Mouse (Mus musculus) MEL (cell line): ENCODE data around the gene Pfdn6. TPM values are rescaled to one million over a fixed set of nuclear protein-coding genes. Genes with fewer than 3 reads are reported as not detected.
"Not testable (repeated sequence)": the region's sequence is repeated elsewhere in the genome, so short reads cannot be mapped to it uniquely, and the experiment has no call there.

Experiments
- DNase-seq: peaks from one replicate; pipeline ENCODE4 v3.0.0; 2011; ENCODE audit warnings: low read depth, low spot score
- H3K27ac ChIP-seq: 2 replicates; pipeline ENCODE4 v1.5.1; 2012; ENCODE audit warnings: low read depth, mild to moderate bottlenecking, control low read depth, low read length, moderate library complexity; ENCODE audit not compliant: control insufficient read depth
- H3K27me3 ChIP-seq, 2 experiments: fragments of 150-350 bp in 1 of 2; sonication (generic) in 1 of 2; 2 replicates each; pipeline ENCODE4 v1.6.1; 2012; ENCODE audit warnings: low read length in 2 of 2, mild to moderate bottlenecking in 2 of 2, improper control_type of control experiment in 1 of 2, moderate library complexity in 1 of 2; ENCODE audit not compliant: insufficient read depth in 2 of 2, control insufficient read depth in 1 of 2
- H3K36me3 ChIP-seq, 2 experiments: 2 replicates each; pipeline ENCODE4 v1.6.1; 2012 to 2014; ENCODE audit warnings: low read length in 2 of 2, improper control_type of control experiment in 1 of 2, inconsistent platforms in 1 of 2, mild to moderate bottlenecking in 1 of 2; ENCODE audit not compliant: insufficient read depth in 2 of 2, control insufficient read depth in 1 of 2
- H3K4me1 ChIP-seq, 2 experiments: fragments of 150-350 bp in 1 of 2; sonication (generic) in 1 of 2; 2 replicates each; pipeline ENCODE4 v1.6.1; 2012; ENCODE audit warnings: low read length in 2 of 2, improper control_type of control experiment in 1 of 2, mild to moderate bottlenecking in 1 of 2; ENCODE audit not compliant: insufficient read depth in 2 of 2, control insufficient read depth in 1 of 2
- H3K4me3 ChIP-seq, 2 experiments: fragments of 150-350 bp in 1 of 2; sonication (generic) in 1 of 2; 2 replicates each; pipeline ENCODE4 v1.5.1; 2012; ENCODE audit warnings: low read depth in 2 of 2, low read length in 2 of 2, mild to moderate bottlenecking in 2 of 2, moderate library complexity in 2 of 2, control low read depth in 1 of 2, improper control_type of control experiment in 1 of 2; ENCODE audit not compliant: control insufficient read depth in 1 of 2, insufficient read depth in 1 of 2
- H3K79me2 ChIP-seq: 2 replicates; pipeline ENCODE4 v1.6.1; 2012; ENCODE audit warnings: mild to moderate bottlenecking, low read length, moderate library complexity; ENCODE audit not compliant: control insufficient read depth, poor library complexity, insufficient read depth
- H3K9ac ChIP-seq: 2 replicates; pipeline ENCODE4 v1.6.1; 2012; ENCODE audit warnings: low read depth, mild to moderate bottlenecking, control low read depth, low read length, moderate library complexity; ENCODE audit not compliant: control insufficient read depth, poor library complexity, severe bottlenecking
- H3K9me3 ChIP-seq: fragments of 150-350 bp; sonication (generic); replicated peaks from 2 replicates; pipeline ENCODE4 v1.6.1; 2012; ENCODE audit warnings: mild to moderate bottlenecking, low read length, improper control_type of control experiment, moderate library complexity; ENCODE audit not compliant: insufficient read depth
- BHLHE40 ChIP-seq: IDR thresholded peaks from 2 replicates; pipeline ENCODE4 v1.6.1; 2012; ENCODE audit warnings: low read depth, mild to moderate bottlenecking, inconsistent platforms, low read length, improper control_type of control experiment, borderline replicate concordance
- CHD1 ChIP-seq: IDR thresholded peaks from 2 replicates; pipeline ENCODE4 v1.6.1; 2012; ENCODE audit warnings: low read depth, mild to moderate bottlenecking, inconsistent platforms, low read length, improper control_type of control experiment
- CHD2 ChIP-seq: IDR thresholded peaks from 2 replicates; pipeline ENCODE4 v1.6.1; 2011; ENCODE audit warnings: low read length, improper control_type of control experiment
- CTCF ChIP-seq, 3 experiments: IDR thresholded peaks in 2 of 3; conservative IDR thresholded peaks in 1 of 3; 2 replicates each; pipeline ENCODE4 v1.5.1; 2011 to 2012; ENCODE audit warnings: low read length in 3 of 3, low read depth in 2 of 3, mild to moderate bottlenecking in 2 of 3, improper control_type of control experiment in 1 of 3, inconsistent platforms in 1 of 3, mixed read lengths in 1 of 3, moderate library complexity in 1 of 3; ENCODE audit not compliant: control insufficient read depth in 1 of 3, insufficient read depth in 1 of 3, poor library complexity in 1 of 3, severe bottlenecking in 1 of 3
- E2F4 ChIP-seq: IDR thresholded peaks from 2 replicates; pipeline ENCODE4 v1.6.1; 2011; ENCODE audit warnings: low read depth, low read length, improper control_type of control experiment, borderline replicate concordance
- ETS1 ChIP-seq: IDR thresholded peaks from 2 replicates; pipeline ENCODE4 v1.6.1; 2012; ENCODE audit warnings: low read depth, mild to moderate bottlenecking, inconsistent platforms, low read length, improper control_type of control experiment, moderate library complexity
- GABPA ChIP-seq: IDR thresholded peaks from 2 replicates; pipeline ENCODE4 v1.6.1; 2012; ENCODE audit warnings: low read depth, mild to moderate bottlenecking, inconsistent platforms, low read length, improper control_type of control experiment, moderate library complexity
- GATA1 ChIP-seq: IDR thresholded peaks from 2 replicates; pipeline ENCODE4 v1.6.1; 2011; ENCODE audit warnings: low read depth, low read length, improper control_type of control experiment
- HCFC1 ChIP-seq: IDR thresholded peaks from 2 replicates; pipeline ENCODE4 v1.6.1; 2012; ENCODE audit warnings: low read depth, mild to moderate bottlenecking, inconsistent platforms, low read length, improper control_type of control experiment, moderate library complexity
- KAT2A ChIP-seq: conservative IDR thresholded peaks from 2 replicates; pipeline ENCODE4 v1.6.1; 2012; ENCODE audit warnings: low read depth, low read length, improper control_type of control experiment, inconsistent platforms
- MAFK ChIP-seq: IDR thresholded peaks from 2 replicates; pipeline ENCODE4 v1.6.1; 2011; ENCODE audit warnings: low read depth, mild to moderate bottlenecking, low read length, improper control_type of control experiment, borderline replicate concordance
- MAX ChIP-seq: IDR thresholded peaks from 2 replicates; pipeline ENCODE4 v1.6.1; 2011; ENCODE audit warnings: low read length, improper control_type of control experiment
- MAZ ChIP-seq: IDR thresholded peaks from 2 replicates; pipeline ENCODE4 v1.6.1; 2012; ENCODE audit warnings: low read depth, mild to moderate bottlenecking, inconsistent platforms, low read length, improper control_type of control experiment
- MEF2A ChIP-seq: IDR thresholded peaks from 2 replicates; pipeline ENCODE4 v1.6.1; 2014; ENCODE audit warnings: low read depth, mild to moderate bottlenecking, inconsistent platforms, low read length, improper control_type of control experiment; ENCODE audit not compliant: poor library complexity, insufficient replicate concordance, severe bottlenecking; ENCODE audit errors: extremely low read depth
- MXI1 ChIP-seq: IDR thresholded peaks from 2 replicates; pipeline ENCODE4 v1.6.1; 2011; ENCODE audit warnings: mild to moderate bottlenecking, low read depth, low read length, improper control_type of control experiment
- MYB ChIP-seq: IDR thresholded peaks from 2 replicates; pipeline ENCODE4 v1.6.1; 2011; ENCODE audit warnings: mild to moderate bottlenecking, low read depth, low read length, improper control_type of control experiment
- NELFE ChIP-seq: IDR thresholded peaks from 2 replicates; pipeline ENCODE4 v1.6.1; 2011; ENCODE audit warnings: low read depth, low read length, improper control_type of control experiment
- POLR2A ChIP-seq, 2 experiments: IDR thresholded peaks; 2 replicates each; pipeline ENCODE4 v1.6.1; 2011 to 2012; ENCODE audit warnings: low read length in 2 of 2, mild to moderate bottlenecking in 2 of 2, control low read depth in 1 of 2, improper control_type of control experiment in 1 of 2, low read depth in 1 of 2, moderate library complexity in 1 of 2; ENCODE audit not compliant: control insufficient read depth in 1 of 2, insufficient read depth in 1 of 2, poor library complexity in 1 of 2
- POLR2AphosphoS2 ChIP-seq: IDR thresholded peaks from 2 replicates; pipeline ENCODE4 v1.6.1; 2011; ENCODE audit warnings: low read length, improper control_type of control experiment
- POLR2AphosphoS5 ChIP-seq: IDR thresholded peaks from 2 replicates; pipeline ENCODE4 v1.6.1; 2012; ENCODE audit warnings: low read depth, borderline replicate concordance, mild to moderate bottlenecking, inconsistent platforms, low read length, moderate library complexity, mixed read lengths
- RAD21 ChIP-seq: IDR thresholded peaks from 2 replicates; pipeline ENCODE4 v1.6.1; 2011; ENCODE audit warnings: mild to moderate bottlenecking, low read depth, low read length, improper control_type of control experiment
- RCOR1 ChIP-seq: IDR thresholded peaks from 2 replicates; pipeline ENCODE4 v1.6.1; 2012; ENCODE audit warnings: low read depth, mild to moderate bottlenecking, inconsistent platforms, low read length, improper control_type of control experiment
- SIN3A ChIP-seq: IDR thresholded peaks from 2 replicates; pipeline ENCODE4 v1.6.1; 2012; ENCODE audit warnings: low read length, improper control_type of control experiment, inconsistent platforms
- SMC3 ChIP-seq: IDR thresholded peaks from 2 replicates; pipeline ENCODE4 v1.6.1; 2011; ENCODE audit warnings: low read depth, low read length, improper control_type of control experiment
- TAL1 ChIP-seq: IDR thresholded peaks from 2 replicates; pipeline ENCODE4 v1.6.1; 2012; ENCODE audit warnings: mild to moderate bottlenecking, inconsistent platforms, low read length, moderate library complexity, mixed read lengths
- TCF12 ChIP-seq: IDR thresholded peaks from 2 replicates; pipeline ENCODE4 v1.6.1; 2014; ENCODE audit warnings: low read depth, mild to moderate bottlenecking, inconsistent platforms, low read length, improper control_type of control experiment, moderate library complexity
- USF1 ChIP-seq: IDR thresholded peaks from 2 replicates; pipeline ENCODE4 v1.6.1; 2014; ENCODE audit warnings: low read depth, mild to moderate bottlenecking, inconsistent platforms, low read length, improper control_type of control experiment, moderate library complexity
- ZKSCAN1 ChIP-seq: IDR thresholded peaks from 2 replicates; pipeline ENCODE4 v1.6.1; 2012; ENCODE audit warnings: low read depth, mild to moderate bottlenecking, inconsistent platforms, low read length, improper control_type of control experiment, moderate library complexity
- ZMIZ1 ChIP-seq: IDR thresholded peaks from 2 replicates; pipeline ENCODE4 v1.6.1; 2012; ENCODE audit warnings: low read depth, mild to moderate bottlenecking, inconsistent platforms, low read length, improper control_type of control experiment, moderate library complexity
- ZNF384 ChIP-seq: IDR thresholded peaks from 2 replicates; pipeline ENCODE4 v1.6.1; 2012; ENCODE audit warnings: low read depth, mild to moderate bottlenecking, inconsistent platforms, low read length, improper control_type of control experiment
- polyA plus RNA-seq, 2 experiments: library from polyadenylated mRNA; stranded (reverse) in 1 of 2; unstranded in 1 of 2; fragments of >175 nt in 1 of 2; fragments of >200 nt in 1 of 2; gene quantifications; 2 replicates each; pipeline versions ENCODE4 v1.2.1 to v1.2.4; 2012; ENCODE audit warnings: low replicate concordance in 2 of 2, low read depth in 1 of 2; ENCODE audit not compliant: insufficient read length in 2 of 2, insufficient read depth in 1 of 2, missing spikeins in 1 of 2
- total RNA-seq: library from RNA; depleted of rRNA; stranded (reverse); fragments of 300-350 nt; gene quantifications from 2 replicates; pipeline ENCODE4 v1.2.3, GENCODE M21; 2012

Pfdn6 gene
- total and polyA plus RNA-seq, 3 experiments = 222 to 239 TPM; not detected in 1

- Histone ChIP-seq H3K27ac (peak overlapping the region; percentile 95), H3K4me1 (peaks cover 0 to 13% of the 10 kb centered on the region in 2 experiments; a peak in 2 of 4 replicates), H3K9ac (peak overlapping the region; percentile 99), H3K36me3 (peaks cover 10 to 17% of the 10 kb centered on the region in 2 experiments), H3K4me3 (peak overlapping the region in 1 of 2 experiments; percentile 82; a peak in 2 of 4 replicates), H3K79me2 (peaks cover 39% of the 10 kb centered on the region)
- not testable (repeated sequence) for DNase-seq, H3K9me3 ChIP-seq, H3K27me3 ChIP-seq
Observed at GRCm38 (mm10) chr17:33952015-33952414, 11.9 kb upstream of the Pfdn6 start.

GRCm38 (mm10) chr17:33951021-33951946 is 11.1 kb upstream of the Pfdn6 start, which contains the start of gene B3galt4:
Gene B3galt4 (minus strand): TSS chr17:33951488.
- Histone ChIP-seq H3K4me3 (peak within 1 kb of the TSS; percentile 16 to 82; a peak in 3 of 4 replicates), H3K9me3 (no peaks in the 10 kb centered on the region), H3K79me2 (peaks cover 34% of the 10 kb centered on the region), H3K4me1 (peaks cover 0 to 13% of the 10 kb centered on the region in 2 experiments; a peak in 2 of 4 replicates), H3K27ac (peak within 1 kb of the TSS; percentile 95), H3K9ac (peak within 1 kb of the TSS; percentile 99), H3K27me3 (no peaks in the 10 kb centered on the region), H3K36me3 (peaks cover 12 to 13% of the 10 kb centered on the region in 2 experiments)
- peak; percentile 95 for DNase-seq
- peak; percentile 66 to 92; a peak in 3 of 4 replicates for TF ChIP-seq POLR2A (IDR thresholded peaks at IDR 0.05; ENCODE audit: control insufficient read depth in 1 of 2, insufficient read depth in 1 of 2, low read depth in 1 of 2, low read length in 2 of 2, poor library complexity in 1 of 2)
- TF ChIP-seq E2F4 = no peak
- peak; percentile 65; the same call in 1 of the 2 replicates for TF ChIP-seq BHLHE40
- peak; percentile 88 for TF ChIP-seq MAX
- TF ChIP-seq ZMIZ1 = peak; percentile 97
- TF ChIP-seq MAZ = peak; percentile 81
- no peak for TF ChIP-seq ZNF384
- no peak for TF ChIP-seq MAFK
- no peak for TF ChIP-seq MEF2A
- TF ChIP-seq POLR2AphosphoS5 = no peak; the same call in 1 of the 2 replicates
- peak; percentile 59; the same call in 1 of the 2 replicates for TF ChIP-seq ZKSCAN1
- TF ChIP-seq CTCF (IDR thresholded peaks at IDR 0.05 in 2 of 3, conservative IDR thresholded peaks at IDR 0.05 in 1 of 3; ENCODE audit: control insufficient read depth in 1 of 3, insufficient read depth in 1 of 3, low read depth in 2 of 3, low read length in 3 of 3, poor library complexity in 1 of 3, severe bottlenecking in 1 of 3) = no peak
- TF ChIP-seq TAL1 = no peak
- peak; percentile 84 for TF ChIP-seq HCFC1
- TF ChIP-seq SMC3 = peak; percentile 47
- TF ChIP-seq RCOR1 = peak; percentile 36; the same call in 1 of the 2 replicates
- peak; percentile 86 for TF ChIP-seq SIN3A
- TF ChIP-seq GABPA = no peak
- TF ChIP-seq POLR2AphosphoS2 = peak; percentile 100
- TF ChIP-seq GATA1 = 0 out of 2 replicates have a peak, but pooled peaks have one; percentile 11
- no peak for TF ChIP-seq USF1
- TF ChIP-seq RAD21 = no peak
- peak; percentile 76 for TF ChIP-seq ETS1
- peak; percentile 59 for TF ChIP-seq NELFE
- TF ChIP-seq CHD1 = no peak
- peak; percentile 75; the same call in 1 of the 2 replicates for TF ChIP-seq CHD2
- TF ChIP-seq TCF12 = peak; percentile 26; the same call in 1 of the 2 replicates
- TF ChIP-seq MYB = no peak
- TF ChIP-seq KAT2A = no peak; the same call in 1 of the 2 replicates
- TF ChIP-seq MXI1 = peak; percentile 91
